Mouse (Mus musculus) kidney, adult 8-10 months (tissue): ENCODE measurements at regions not wholly inside any gene's neighbourhood (a gene's known extent, or its start where the extent isn't known, plus 50 kb on each side); places are given as distances from the start of the nearest gene placed in this dataset.
A peak's percentile ranks its signal among the peaks of the same experiment; 100 is the strongest.

Experiments
- DNase-seq, 2 experiments: peaks; one replicate each; pipeline ENCODE4 v3.0.0; 2022

- peak; percentile 4 to 11 for DNase-seq
Observed at GRCm38 (mm10) chr13:46350075-46350747, 68.0 kb upstream of the Rbm24 start.

- no peak for DNase-seq
Observed at GRCm38 (mm10) chr13:46355306-46355705, 62.9 kb upstream of the Rbm24 start.

- DNase-seq = no peak
Observed at GRCm38 (mm10) chr13:46355975-46356374, 62.3 kb upstream of the Rbm24 start.

GRCm38 (mm10) chr13:46357037-46357436, 61.2 kb upstream of the Rbm24 start:
- DNase-seq = no peak

- DNase-seq = no peak
Observed at GRCm38 (mm10) chr13:46360495-46361120, 57.6 kb upstream of the Rbm24 start.

GRCm38 (mm10) chr13:46363456-46364201, 54.6 kb upstream of the Rbm24 start:
- DNase-seq = no peak

GRCm38 (mm10) chr13:46364202-46364912, 53.9 kb upstream of the Rbm24 start:
- no peak for DNase-seq

- no peak for DNase-seq
Observed at GRCm38 (mm10) chr13:46365292-46365691, 52.9 kb upstream of the Rbm24 start.
